Mouse (Mus musculus) right cerebral cortex, postnatal 4 days (tissue): ENCODE results near the gene Slc51a.

Source experiments
- DNase-seq: peaks from one replicate; pipeline ENCODE4 v3.0.0-alpha.2; 2022

The Slc51a gene

DNA sequence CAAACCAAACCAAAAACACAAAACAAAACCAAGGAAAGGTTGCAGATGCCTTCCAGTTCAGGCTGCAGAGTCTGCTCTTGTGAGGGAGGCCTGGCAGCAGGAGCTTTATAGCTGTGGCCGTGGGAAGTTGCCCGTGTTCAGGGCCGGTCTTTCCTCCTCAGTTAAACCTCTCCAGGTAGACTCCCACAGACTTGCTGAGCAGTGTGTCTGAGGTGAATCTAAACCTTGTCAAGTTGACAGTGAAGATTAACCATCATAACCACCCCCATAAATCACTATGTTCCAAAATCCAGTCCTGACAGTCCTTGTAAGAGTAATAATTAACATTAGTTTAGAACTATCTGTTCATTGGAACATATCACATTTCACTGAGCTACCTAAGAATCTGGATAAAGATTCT lies 60.2 kb downstream of the Slc51a start:
- DNase-seq: no peak
